Mouse (Mus musculus) testis, adult 2 months (tissue): ENCODE data around the gene Rab9b. TPM values are rescaled to one million over a fixed set of nuclear protein-coding genes. Genes with fewer than 3 reads are reported as not detected.

ENCODE experiments used
- H3K27ac ChIP-seq: fragments of 200-500 bp; 2 replicates; pipeline ENCODE4 v1.5.1; 2012; ENCODE audit warnings: low read depth, low read length; ENCODE audit not compliant: control insufficient read depth, insufficient read depth
- H3K27me3 ChIP-seq: fragments of 200-500 bp; 2 replicates; pipeline ENCODE4 v1.6.1; 2012; ENCODE audit warnings: mild to moderate bottlenecking, low read length, moderate library complexity; ENCODE audit not compliant: control insufficient read depth, insufficient read depth
- H3K36me3 ChIP-seq: fragments of 200-500 bp; 2 replicates; pipeline ENCODE4 v1.6.1; 2012; ENCODE audit warnings: mild to moderate bottlenecking, low read length; ENCODE audit not compliant: control insufficient read depth, insufficient read depth
- H3K4me1 ChIP-seq: fragments of 200-500 bp; 2 replicates; pipeline ENCODE4 v1.6.1; 2012; ENCODE audit warnings: low read length; ENCODE audit not compliant: control insufficient read depth, insufficient read depth
- H3K4me3 ChIP-seq: fragments of 200-500 bp; 2 replicates; pipeline ENCODE4 v1.5.1; 2012; ENCODE audit warnings: low read depth, mild to moderate bottlenecking, low read length, moderate library complexity, mixed read lengths; ENCODE audit not compliant: control insufficient read depth
- CTCF ChIP-seq: fragments of 200-500 bp; IDR thresholded peaks from 2 replicates; pipeline ENCODE4 v1.5.1; 2012; ENCODE audit warnings: low read depth, mild to moderate bottlenecking, inconsistent platforms, low read length, moderate library complexity; ENCODE audit not compliant: control insufficient read depth, insufficient read depth, insufficient replicate concordance
- POLR2A ChIP-seq: fragments of 200-500 bp; IDR thresholded peaks from 2 replicates; pipeline ENCODE4 v1.6.1; 2012; ENCODE audit warnings: low read depth, mild to moderate bottlenecking, inconsistent platforms, low read length, moderate library complexity; ENCODE audit not compliant: control insufficient read depth
- polyA plus RNA-seq: library from polyadenylated mRNA; depleted of rRNA; stranded (reverse); fragments of >200 nt; gene quantifications from 2 replicates; pipeline ENCODE4 v1.2.3, GENCODE M21; 2012; rRNA removed

The Rab9b gene
- polyA plus RNA-seq, 1 experiment, result 0.43 TPM

DNA sequence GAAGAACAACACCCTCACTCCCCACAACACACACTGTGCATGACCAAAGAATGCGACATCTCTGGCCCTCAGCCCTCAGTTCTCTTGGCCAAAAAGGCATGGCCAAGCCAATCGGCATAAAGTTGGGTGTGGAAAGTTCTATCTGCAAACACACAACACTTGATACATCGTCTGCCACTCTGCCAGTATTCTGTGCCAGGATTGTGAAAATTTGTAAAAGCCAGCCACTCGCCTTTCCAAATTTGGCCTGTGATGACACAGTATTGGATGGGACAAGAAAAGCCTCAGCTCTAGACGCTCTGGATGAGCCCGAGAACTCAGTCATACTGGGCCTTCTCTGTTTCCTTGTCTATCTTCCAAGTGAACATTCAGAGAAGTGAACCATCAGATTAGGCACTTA is 48.8 kb downstream of the Rab9b start:
- H3K27ac ChIP-seq, result peak overlapping the region; percentile 49
- no peaks in the 10 kb centered on the region for H3K27me3 ChIP-seq
- TF ChIP-seq CTCF (no peak), POLR2A (no peak)
- no peak overlapping the region for H3K4me3 ChIP-seq
- H3K4me1 ChIP-seq, result peaks cover 2% of the 10 kb centered on the region; the same call in 1 of the 2 replicates
- no peaks in the 10 kb centered on the region for H3K36me3 ChIP-seq

Other genes starting within 250 kb of the Rab9b start
- 1.0 and 1.3 TPM in 2 replicates for gene Tceal1, start 160.8 kb downstream of the Rab9b start, polyA plus RNA-seq
- gene Morf4l2, start 125.1 kb downstream of the Rab9b start, polyA plus RNA-seq, result 20.4 and 22.6 TPM in 2 replicates
- 0.05 TPM in 1 of 2 replicates, not detected in the other for gene Glra4, start 88.6 kb downstream of the Rab9b start, polyA plus RNA-seq
- 10.6 and 15.6 TPM in 2 replicates for gene Plp1, start 46.1 kb downstream of the Rab9b start, polyA plus RNA-seq
- 0.72 and 0.91 TPM in 2 replicates for gene H2bfm, start 58.6 kb upstream of the Rab9b start, polyA plus RNA-seq
- gene Tmsb15b2, start 106.7 kb upstream of the Rab9b start, polyA plus RNA-seq, result 15.3 and 21.9 TPM in 2 replicates
- gene Tmsb15l, start 108.1 kb upstream of the Rab9b start, polyA plus RNA-seq, result 4.9 and 6.7 TPM in 2 replicates
- 9.9 and 22.9 TPM in 2 replicates for gene Tmsb15b1, start 108.1 kb upstream of the Rab9b start, polyA plus RNA-seq
- gene Zcchc18, start 124.4 kb upstream of the Rab9b start, polyA plus RNA-seq, result 1.4 and 2.1 TPM in 2 replicates
- 3.6 and 4.2 TPM in 2 replicates for gene Slc25a53, start 169.5 kb upstream of the Rab9b start, polyA plus RNA-seq
- gene Fam199x, start 180.8 kb upstream of the Rab9b start, polyA plus RNA-seq, result 0.20 TPM in 2 replicates